Mouse (Mus musculus) lung, postnatal 0 days (tissue): ENCODE results near the gene Fxr2.

ENCODE experiments used
- CTCF ChIP-seq: IDR thresholded peaks from 2 replicates; pipeline ENCODE4 v1.5.1; 2016; ENCODE audit warnings: antibody characterized with exemption, mild to moderate bottlenecking
- EP300 ChIP-seq: IDR thresholded peaks from 2 replicates; pipeline ENCODE4 v1.6.1; 2016; ENCODE audit warnings: antibody characterized with exemption, mild to moderate bottlenecking, control low read depth

DNA sequence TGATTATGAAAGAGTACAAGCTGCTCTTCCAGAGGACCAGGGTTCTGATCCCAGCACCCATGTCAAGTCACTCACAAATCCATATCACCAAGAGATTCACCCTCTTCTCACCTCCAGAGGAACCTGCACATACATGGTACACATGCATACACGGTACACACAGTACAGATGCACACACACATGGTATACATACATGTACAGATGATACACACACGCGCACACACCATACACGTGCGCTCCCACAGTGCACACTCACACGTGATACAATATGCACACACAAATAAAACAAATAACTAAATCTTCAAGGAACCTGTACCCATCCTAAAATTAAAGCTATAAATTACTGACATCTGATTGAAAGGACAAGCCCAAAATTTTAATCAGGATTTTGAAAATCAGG lies 37.9 kb upstream of the Fxr2 start:
- TF ChIP-seq CTCF (no peak), EP300 (no peak)
